Mouse (Mus musculus): ENCODE measurements around the gene Wnk4.

Gene Wnk4

DNA sequence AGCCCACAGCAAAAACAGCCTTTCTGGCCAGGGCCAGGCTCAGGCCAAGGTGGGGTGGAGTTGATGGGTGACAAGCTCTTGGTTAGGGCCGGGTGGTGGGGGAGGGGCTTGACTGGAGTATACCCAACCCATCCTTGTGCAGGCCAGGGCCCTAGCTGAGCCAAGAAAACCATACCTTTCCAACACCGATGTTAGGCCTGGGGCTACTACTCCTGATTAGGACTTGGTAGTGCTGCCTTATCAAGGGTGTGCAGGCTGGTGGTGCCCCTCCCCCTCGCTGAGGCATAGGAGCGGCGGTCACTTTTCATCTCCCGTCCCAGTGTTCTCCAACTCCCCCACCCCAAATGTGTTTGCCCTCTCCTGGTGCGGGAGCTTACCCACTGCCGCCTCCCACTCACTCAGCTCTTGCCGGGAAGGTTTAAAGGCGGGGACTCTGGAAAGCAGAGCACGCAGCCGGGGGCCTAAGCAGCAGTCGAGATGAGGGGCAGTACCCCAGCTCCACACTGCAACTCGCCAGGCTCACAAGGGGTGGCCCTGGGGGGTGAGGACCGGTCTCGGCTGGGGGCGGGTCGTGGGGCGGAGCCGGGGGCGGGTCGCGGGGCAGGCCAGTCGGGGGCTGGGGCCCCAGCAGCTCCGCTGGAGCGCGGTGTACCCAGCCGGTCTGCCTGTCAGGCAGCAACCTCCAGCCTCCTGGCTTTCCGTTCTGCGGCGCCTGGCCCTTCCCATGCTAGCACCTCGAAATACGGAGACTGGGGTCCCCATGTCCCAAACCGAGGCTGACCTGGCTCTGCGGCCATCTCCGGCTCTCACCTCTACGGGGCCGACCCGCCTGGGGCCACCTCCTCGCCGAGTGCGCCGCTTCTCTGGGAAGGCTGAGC, at the start of gene Wnk4:
Gene Wnk4 (plus strand): TSS at position 620 of the 878 bp plus-strand sequence.
- DNase-seq (ENCODE audit: low spot score) = peak; percentile 78

DNA sequence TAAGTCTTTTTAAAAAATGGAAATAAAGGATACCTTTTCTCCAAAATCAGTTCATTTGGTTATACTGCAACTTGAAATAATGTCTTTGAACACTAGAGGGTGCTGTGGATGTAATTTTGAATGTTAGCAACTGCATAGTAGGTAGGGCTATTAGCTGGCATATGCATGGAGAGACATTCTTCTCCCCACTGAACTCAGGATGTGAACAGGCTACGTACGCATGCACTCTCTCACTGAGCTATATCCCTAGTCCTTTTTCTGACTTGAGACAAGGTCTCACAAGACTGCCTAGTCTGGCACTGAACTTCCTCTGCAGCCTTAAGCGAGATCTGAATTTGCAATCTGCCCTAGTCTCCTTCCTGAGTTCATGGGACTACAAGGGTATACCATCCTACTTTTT, 48.4 kb upstream of the Wnk4 start:
- peak; percentile 84 for DNase-seq (ENCODE audit: low spot score)

DNA sequence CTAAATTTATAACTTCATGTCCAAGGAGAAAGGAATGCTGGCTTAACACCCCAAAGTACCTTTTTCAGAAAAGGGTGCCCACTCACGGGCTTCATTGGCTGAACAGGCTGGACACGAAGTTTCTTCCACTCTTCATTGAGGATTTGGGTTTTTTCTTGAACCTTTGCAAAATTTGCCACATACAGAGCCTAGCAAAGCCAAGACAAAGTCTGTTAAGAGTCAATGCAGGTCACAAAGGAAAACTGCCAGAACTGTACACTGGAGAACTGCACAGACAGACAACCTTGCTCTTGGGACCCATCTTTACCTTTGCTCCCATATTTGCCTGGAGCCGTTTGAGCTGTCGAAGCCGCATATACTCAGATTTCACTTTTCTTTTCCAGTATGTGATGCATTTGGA, 43.4 kb upstream of the Wnk4 start:
- no peak for DNase-seq (ENCODE audit: low spot score)

DNA sequence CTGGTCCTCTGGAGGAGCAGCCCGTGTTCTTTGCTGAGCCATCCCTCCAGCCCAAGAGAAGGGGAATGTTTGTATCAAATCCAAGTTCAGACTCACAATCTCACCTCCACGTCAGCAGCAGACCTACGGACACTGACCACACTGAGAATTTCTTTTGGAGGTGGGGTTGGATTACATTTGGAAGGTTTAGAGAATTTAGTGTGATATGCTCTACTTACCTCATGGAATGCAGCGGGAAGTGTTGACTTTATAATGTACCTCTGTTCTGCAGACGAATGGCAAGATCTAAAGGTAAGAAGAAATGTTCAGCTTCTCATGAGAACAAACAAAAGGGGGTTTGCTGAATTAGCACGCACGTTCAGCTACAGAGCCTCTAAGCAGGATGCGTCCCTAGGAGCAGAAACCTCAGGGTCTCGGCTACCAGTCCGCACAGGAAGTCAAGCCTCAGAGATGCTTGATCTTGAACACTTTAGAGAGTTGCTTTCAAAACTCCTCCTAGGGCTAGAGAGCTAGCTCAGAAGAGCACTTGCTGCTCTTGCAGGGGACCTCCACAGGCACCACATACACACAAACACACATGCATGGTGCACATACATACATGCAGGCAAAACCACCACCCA, 41.8 kb upstream of the Wnk4 start:
- no peak for DNase-seq (ENCODE audit: low spot score)

DNA sequence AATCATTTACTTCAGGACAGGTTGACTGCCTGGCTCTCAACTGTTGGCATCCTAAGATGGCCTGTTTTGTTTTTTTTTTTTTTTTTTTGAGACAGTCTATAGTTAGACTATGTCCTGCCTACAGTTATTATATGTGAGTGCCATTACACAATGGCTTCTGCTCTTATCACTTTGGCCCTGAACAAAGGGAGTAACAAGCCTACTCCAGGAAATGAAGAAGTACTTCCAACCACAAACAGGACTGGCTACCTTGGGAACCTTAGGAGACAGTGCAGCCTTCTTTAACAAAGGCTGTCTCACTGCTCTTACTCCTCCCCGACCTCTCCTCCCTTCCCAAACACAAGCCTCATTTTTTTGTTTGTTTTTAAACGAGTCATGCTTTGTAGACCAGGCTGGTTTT, 39.5 kb upstream of the Wnk4 start:
- no peak for DNase-seq (ENCODE audit: low spot score)

DNA sequence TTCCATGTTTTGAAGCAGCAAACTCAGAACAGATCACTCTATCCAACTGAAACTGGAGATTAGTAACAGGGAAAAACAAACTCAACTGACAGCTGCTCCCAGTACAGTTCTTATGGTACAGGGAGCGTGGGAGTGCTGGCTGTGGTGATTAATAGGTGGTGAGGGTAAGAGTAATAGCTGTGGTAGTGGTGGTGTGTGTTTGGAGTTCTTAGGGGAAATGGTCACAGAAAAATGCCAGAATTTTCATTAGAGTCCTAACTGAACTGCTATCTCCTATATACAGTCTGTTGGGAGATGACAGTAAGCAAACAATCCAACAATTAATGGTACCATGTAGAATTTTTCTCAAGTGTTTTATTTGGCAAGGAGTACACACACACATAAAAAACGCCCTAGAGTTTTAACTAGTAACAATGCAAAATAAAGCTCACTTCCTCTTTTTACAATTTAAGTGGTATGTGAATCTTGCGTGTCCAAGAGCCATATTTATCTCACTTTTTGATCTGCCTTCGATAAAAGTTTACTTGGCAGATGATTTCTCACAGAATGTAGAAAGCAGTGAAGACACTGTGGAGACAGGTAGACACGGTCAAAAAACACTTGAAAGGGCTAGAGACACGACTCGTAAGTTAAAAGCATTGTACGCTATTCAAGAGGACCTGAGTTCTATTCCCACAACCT, 38.9 kb upstream of the Wnk4 start:
- DNase-seq (ENCODE audit: low spot score) = no peak

DNA sequence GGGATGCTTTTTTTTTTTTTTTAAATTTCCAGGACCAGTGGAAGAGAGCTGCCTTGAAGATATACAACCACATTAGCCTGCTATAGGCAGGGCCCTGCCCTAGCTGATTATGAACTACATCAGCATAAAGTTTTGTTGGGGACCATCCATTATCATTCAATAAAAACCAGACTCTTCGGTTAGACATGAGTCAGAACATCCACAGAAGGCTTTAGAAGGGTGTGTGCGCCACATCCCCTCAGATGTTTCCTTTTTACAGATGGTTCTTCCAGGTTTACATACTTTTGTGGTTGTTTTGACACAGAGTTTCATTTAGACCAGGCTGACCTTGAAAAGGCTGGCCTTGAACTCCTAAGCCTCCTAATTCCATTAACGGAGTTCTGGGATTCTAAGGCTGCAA, 36.0 kb upstream of the Wnk4 start:
- DNase-seq (ENCODE audit: low spot score) = no peak

DNA sequence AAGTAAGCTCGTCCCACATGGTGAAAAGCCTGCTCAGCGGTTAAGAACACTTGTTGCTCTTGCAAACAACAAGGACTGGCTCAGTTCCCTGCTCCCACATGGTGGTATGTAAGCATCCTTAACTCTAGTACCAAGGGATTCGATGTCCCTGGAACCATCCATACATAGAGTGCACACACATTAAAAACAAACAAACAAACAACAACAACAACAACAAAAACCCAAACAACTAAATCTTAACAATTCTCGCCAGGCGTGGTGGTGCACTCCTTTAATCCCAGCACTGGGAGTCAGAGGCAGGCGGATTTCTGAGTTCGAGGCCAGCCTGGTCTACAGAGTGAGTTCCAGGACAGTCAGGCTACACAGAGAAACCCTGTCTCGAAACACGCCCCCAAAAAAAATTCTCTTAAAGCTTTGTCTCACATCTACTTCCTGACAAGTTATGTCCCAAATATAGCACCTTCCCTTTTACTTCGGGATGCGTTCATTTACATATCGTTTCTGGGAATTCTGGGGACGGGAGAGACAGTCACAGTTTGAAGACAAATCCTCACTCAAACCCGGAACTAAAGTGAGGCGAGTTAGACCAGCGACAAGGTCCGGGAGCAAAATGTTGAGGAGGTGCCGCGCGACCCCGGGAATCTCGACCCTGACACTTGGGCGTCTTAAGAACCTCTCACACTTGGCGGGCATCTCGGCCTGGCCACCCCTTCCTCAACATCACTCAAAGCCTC, 34.9 kb upstream of the Wnk4 start:
- no peak for DNase-seq (ENCODE audit: low spot score)

DNA sequence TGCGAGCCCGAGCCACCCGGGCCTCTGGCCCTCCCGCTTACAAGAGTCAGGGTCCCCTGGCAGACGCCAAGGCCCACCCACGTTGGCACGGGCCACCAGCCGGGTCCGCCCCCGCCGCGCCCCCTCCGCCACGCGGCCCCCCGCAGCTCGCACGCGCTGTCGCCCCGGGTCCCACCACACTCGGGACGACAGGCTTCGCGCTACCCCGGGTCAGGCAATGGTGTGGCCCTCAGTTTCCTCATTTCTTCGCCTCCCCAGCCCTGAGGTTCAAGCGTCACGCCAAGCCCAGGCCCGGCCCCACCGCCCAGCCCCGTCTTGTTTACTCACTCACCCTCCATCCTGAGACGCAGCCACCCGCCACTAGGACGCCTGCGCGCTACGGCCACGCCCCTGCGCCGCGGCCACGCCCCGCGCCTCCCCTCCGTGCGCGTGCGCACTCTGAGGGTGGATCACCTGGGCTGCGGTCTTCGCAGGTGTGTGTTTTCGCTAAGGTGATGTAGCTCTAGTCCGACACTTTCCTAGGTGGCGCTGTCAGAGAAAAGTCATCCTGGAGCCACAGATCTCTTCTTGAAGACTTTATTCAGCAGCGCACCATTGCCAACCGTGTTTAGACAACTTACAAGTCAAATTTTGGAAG, 34.2 kb upstream of the Wnk4 start, which contains the start of gene Ezh1:
Gene Ezh1 (minus strand): TSS at position 399 of the 637 bp plus-strand sequence.
- peak; percentile 91 for DNase-seq (ENCODE audit: low spot score)

DNA sequence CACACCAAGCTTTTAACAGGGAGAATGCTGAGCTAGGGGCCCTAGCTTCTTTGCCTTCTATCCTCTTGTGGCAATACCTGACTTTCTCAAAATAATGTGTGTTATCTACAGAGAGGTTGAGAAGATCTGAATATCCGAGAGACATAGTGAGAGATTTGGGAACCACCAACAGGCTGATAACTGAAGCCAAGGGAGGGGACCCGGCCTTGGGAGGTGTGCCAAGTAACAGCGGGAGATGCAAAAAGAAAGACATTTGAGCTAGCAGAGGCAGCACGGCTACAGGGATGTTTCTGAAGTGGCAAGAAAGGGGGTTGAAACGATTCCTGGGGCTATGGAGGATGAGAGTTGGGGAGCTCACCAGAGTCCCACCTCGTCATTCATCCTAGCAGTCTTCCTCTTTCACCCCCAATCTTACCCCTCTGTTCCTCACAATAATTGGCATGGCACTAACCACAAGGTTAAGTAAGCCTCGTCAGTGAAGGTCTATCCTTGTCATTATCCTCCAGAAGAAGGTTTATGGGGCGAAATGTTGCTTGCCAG, 30.9 kb upstream of the Wnk4 start:
- DNase-seq (ENCODE audit: low spot score) = no peak

DNA sequence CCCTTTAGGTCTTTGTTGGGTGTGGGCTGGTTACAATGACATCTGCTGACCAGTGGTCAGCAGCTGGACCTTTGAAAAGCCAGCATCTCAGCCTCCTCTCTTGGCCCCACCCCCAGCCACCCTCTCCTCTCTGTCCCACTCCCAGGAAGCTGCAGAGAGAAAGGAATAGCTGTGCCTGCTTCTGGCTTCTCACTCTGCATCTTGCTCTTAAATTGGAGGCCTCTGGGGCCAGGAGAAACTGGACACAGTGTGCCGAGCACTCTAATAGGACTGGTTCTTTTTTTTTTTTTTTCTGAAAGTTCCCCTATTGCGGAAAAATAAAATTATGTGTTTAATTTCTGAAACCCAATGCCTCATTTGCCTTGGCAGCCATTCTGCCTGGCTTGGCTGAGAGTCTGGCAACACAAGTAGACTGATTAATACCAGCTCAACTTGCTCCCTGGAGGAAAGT, 30.3 kb upstream of the Wnk4 start:
- no peak for DNase-seq (ENCODE audit: low spot score)

DNA sequence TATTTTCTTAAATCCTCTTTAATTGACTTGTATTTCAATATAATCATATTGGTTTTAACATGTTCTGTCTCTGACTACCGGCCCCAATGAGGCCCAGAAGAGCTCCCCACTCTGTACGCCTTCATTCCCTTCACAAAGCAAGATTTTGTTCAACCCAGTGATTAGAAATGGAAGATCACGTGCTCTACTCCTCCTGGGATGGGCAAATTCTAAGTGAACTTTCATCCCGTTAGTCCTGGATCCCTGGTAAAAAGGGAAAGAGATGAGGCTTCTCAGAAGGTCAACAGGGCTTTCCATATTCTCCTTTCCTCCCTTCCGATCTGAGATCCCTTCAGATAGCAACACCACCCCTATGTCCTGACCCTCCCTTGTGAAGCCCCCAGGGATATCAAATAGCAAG, 29.8 kb upstream of the Wnk4 start:
- peak; percentile 22 for DNase-seq (ENCODE audit: low spot score)

DNA sequence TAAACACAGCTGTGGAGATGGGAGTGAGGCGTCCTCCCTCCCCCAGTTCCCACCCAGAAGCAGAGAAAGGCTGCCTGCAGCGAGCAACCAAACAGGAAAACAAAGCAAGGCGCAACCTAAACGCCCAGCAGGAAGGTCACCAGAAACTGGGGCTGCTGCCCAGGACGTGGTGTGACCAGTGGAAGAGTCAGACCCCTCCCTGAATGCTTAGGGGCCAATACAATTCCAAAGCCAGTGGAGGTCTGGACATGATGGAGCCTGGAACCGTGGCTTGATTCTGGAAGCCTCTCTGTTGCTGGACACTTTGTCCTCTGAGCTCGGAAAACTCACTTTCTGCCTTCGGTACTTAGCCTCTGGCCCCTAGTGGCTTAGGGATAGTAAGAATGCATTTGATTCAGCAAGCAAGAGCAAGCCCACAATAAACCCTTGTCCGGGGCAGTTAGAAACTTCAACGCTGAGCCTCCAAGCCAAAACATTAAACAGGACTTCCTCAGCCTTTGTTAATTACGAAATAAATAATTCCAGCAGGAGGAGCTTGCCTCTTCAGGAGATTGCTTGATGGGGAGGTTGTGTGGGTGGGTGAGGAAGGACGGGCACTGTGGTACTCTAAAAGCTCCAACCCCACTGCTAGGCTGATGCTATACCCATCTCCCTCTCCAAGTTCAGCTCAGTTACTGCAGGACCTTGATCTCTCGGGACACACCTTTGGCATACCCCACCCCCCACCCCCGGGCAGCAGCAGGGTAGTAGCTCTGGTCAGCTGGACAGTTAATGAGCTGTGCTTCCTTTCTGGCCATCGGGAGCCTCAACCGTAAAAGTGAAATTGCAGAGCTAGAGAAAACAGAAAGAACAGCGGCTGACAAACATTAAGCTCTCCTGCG, 29.1 kb upstream of the Wnk4 start:
- peak; percentile 70 for DNase-seq (ENCODE audit: low spot score)

DNA sequence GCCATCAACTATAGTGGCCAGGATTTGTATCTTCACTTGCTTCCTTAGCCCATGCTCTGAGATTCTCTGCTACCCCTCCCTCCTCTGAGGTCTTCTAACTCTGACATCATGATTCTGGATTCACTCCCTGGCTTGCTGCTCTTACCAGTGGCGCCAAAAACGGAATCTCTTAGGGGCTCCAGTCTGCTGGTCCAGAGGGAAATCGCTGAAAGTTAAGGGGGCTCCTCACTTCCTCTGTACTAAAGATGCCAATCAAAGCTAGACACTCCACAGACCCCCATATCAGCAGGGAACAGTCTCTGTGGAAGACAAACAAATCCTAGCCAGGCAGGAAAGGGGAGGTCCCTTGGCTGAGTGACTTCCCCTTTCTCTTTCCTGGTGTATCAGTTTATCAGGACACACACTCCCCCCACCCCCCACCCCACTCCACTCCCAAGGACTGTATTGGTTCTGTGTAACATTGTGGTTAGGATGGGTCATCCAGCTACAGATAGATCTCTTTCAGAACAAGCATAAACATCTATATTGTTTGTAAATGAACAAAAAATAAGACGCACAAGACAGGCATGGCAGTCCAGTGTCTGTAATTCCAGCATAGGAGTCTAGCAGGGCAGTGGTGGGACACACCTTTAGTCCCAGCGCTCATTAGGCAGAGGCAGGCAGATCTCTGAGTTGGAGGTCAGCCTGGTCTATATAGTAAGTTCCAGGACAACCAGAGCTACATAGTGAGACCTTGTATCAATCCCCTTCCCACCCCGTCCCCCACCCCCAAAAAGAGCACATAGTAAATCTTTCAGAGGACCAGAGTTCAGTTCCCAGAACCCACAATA, 28.1 kb upstream of the Wnk4 start:
- peak; percentile 63 for DNase-seq (ENCODE audit: low spot score)

DNA sequence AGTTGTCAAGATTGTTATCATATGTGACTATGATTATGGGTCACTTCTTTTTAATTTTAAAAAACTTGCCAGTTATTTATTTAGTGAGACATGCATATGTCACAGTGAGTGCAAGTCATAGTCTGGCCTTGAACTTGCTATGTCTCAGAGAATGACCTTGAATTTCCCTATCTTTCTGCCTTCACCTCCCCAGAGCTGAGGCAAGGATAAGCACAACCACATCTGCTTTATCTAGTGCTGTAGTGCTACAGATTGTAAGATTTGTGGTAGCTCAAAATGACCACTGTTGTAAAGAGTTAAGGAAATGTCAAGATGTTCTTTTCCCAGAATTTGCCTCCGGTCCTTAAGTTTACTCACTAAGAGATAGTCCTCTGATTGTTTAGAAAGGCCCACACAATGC, 27.1 kb upstream of the Wnk4 start:
- DNase-seq (ENCODE audit: low spot score) = no peak

DNA sequence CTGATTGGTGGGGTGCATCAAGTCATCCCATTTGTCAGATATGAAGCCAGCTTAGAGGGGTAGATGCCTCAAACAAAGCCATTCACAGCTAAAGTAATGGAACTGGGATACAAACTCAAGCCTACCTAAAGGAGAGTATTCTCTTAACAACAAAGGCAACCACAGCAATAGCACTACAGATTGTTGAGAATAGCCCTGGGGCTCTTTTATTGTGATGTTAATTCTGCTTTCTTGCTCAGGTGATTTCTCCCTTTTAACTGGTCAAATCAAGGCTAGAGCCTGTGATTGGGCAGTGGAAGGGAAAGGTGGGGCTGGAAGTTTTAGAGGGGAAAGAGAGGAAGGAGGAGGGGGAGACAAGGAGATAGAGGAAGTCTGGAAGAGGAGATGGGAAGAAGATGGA, 26.2 kb upstream of the Wnk4 start:
- DNase-seq (ENCODE audit: low spot score) = no peak

DNA sequence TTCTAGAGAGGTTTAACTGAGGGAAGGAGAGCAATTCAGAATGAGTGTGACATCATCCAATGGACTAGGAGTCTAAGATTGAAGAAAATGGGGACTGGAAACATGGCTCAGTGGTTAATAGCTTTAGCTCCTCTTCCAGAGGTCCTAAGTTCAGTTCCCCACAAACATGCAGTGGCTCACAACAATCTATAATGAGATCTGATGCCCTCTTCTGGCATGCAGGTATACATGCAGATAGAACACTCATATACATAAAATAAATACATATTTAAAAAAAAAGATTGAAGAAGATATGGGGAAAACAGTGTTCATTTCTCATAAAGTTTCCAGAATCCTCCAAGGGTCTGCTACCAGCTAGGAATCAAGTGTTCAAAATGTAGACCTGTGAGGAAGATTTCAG, 24.9 kb upstream of the Wnk4 start:
- no peak for DNase-seq (ENCODE audit: low spot score)

DNA sequence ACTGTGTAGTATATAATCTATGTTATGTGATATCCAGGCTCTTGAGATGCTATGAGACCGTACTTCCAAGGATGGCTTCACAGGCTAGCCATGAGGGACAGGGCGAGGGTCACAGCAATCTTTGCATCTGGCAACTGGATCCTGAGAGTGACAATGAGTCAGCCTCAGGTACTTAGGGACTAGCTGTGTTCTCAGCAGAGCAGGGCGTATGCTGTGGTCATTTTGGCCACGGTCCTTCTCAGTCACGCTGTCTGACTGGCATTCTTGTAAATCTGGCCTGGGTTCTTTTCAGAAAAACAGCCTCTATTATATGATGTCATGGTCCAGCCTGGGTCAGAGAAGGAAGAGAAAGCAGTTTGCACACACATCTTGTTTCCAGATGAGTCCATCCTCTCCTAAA, 23.6 kb upstream of the Wnk4 start:
- DNase-seq (ENCODE audit: low spot score) = no peak

DNA sequence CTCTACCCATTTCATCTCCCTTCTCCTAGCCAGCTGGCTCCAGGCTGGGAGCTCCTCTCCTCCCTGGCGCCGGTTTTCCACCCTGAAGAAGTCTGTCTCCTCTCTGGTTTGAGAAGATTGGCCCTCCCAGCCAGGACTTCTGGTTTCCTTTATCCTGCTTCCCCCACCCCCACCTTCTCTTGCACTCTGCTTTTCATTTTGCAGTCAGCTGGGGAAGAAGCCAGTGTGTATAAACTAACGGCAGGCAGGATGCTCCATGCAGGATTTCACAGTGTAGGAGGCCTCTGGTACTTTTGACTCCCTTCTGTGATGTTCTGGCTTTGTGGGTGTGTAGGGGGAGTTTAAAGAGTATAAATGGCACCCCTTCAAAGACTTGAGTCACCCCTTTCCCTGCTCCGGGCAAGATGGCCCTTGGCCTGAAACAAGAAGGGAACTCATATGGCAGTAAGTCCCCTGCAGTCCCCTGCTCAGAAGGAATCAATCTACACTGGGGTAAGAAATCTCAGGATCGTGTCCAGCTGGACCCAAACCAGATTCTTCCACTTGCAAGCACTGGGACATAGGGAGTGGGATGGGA, 22.2 kb upstream of the Wnk4 start:
- no peak for DNase-seq (ENCODE audit: low spot score)

All from embryo, embryonic 10 days (tissue).